Mouse (Mus musculus) CH12.LX (cell line): ENCODE measurements around the gene Serpinb13. TPM values are rescaled to one million over a fixed set of nuclear protein-coding genes. Genes with fewer than 3 reads are reported as not detected.

Experiments used
- DNase-seq: peaks from one replicate; pipeline ENCODE4 v3.0.0-alpha.2; 2013; ENCODE audit errors: extremely low read depth
- H3K27ac ChIP-seq: 2 replicates; pipeline ENCODE4 v1.5.1; 2012; ENCODE audit warnings: low read depth, mild to moderate bottlenecking, control low read depth, moderate library complexity; ENCODE audit not compliant: insufficient read depth
- H3K27me3 ChIP-seq: replicated peaks from 2 replicates; pipeline ENCODE3; 2012; ENCODE audit warnings: inconsistent platforms
- H3K36me3 ChIP-seq, 2 experiments: replicated peaks in 1 of 2; 2 replicates each; pipeline versions ENCODE3 to v1.6.1; 2012; ENCODE audit warnings: inconsistent platforms in 1 of 2, low read length in 1 of 2, mild to moderate bottlenecking in 1 of 2, mixed read lengths in 1 of 2, moderate library complexity in 1 of 2; ENCODE audit not compliant: control insufficient read depth in 1 of 2, insufficient read depth in 1 of 2
- H3K4me1 ChIP-seq, 2 experiments: 2 replicates each; pipeline ENCODE4 v1.6.1; 2012; ENCODE audit warnings: inconsistent platforms in 1 of 2, moderate library complexity in 1 of 2; ENCODE audit not compliant: insufficient read depth in 2 of 2, control insufficient read depth in 1 of 2
- H3K4me2 ChIP-seq: 2 replicates; pipeline ENCODE4 v1.6.1; 2012; ENCODE audit warnings: low read depth, mild to moderate bottlenecking, control low read depth; ENCODE audit not compliant: poor library complexity, insufficient read depth, severe bottlenecking
- H3K4me3 ChIP-seq, 3 experiments: fragments of 150-350 bp in 1 of 3; sonication (generic) in 1 of 3; replicated peaks in 1 of 3; 2 replicates each; pipeline versions ENCODE3 to v1.5.1; 2011 to 2012; ENCODE audit warnings: low read depth in 2 of 3, low read length in 2 of 3, mild to moderate bottlenecking in 2 of 3, moderate library complexity in 2 of 3, control low read depth in 1 of 3, improper control_type of control experiment in 1 of 3, inconsistent platforms in 1 of 3, mixed read lengths in 1 of 3; ENCODE audit not compliant: poor library complexity in 1 of 3
- H3K79me2 ChIP-seq: replicated peaks from 2 replicates; pipeline ENCODE4 v1.6.1; 2012; ENCODE audit warnings: mild to moderate bottlenecking, moderate library complexity; ENCODE audit not compliant: control insufficient read depth, poor library complexity, insufficient read depth, severe bottlenecking; ENCODE audit errors: extremely low read depth
- H3K9ac ChIP-seq: 2 replicates; pipeline ENCODE4 v1.6.1; 2012; ENCODE audit warnings: low read depth, mild to moderate bottlenecking, control low read depth, moderate library complexity; ENCODE audit not compliant: insufficient read depth
- H3K9me3 ChIP-seq: replicated peaks from 2 replicates; pipeline ENCODE3; 2012; ENCODE audit warnings: low read length, inconsistent platforms, mixed read lengths
- CHD2 ChIP-seq: IDR thresholded peaks from 2 replicates; pipeline ENCODE4 v1.6.1; 2011; ENCODE audit warnings: low read length, improper control_type of control experiment
- CTCF ChIP-seq, 2 experiments: IDR thresholded peaks in 1 of 2; conservative IDR thresholded peaks in 1 of 2; 2 replicates each; pipeline ENCODE4 v1.5.1; 2011 to 2012; ENCODE audit warnings: low read depth in 2 of 2, low read length in 2 of 2, improper control_type of control experiment in 1 of 2, inconsistent platforms in 1 of 2, mild to moderate bottlenecking in 1 of 2, moderate library complexity in 1 of 2
- E2F4 ChIP-seq: IDR thresholded peaks from 2 replicates; pipeline ENCODE4 v1.6.1; 2011; ENCODE audit warnings: low read depth, low read length, improper control_type of control experiment; ENCODE audit not compliant: insufficient replicate concordance
- ELF1 ChIP-seq: IDR thresholded peaks from 2 replicates; pipeline ENCODE4 v1.6.1; 2014; ENCODE audit warnings: low read depth, mild to moderate bottlenecking, inconsistent platforms, low read length, improper control_type of control experiment
- GABPA ChIP-seq: IDR thresholded peaks from 2 replicates; pipeline ENCODE4 v1.6.1; 2012; ENCODE audit warnings: low read depth, low read length, improper control_type of control experiment, inconsistent platforms; ENCODE audit not compliant: insufficient replicate concordance
- JUN ChIP-seq: IDR thresholded peaks from 2 replicates; pipeline ENCODE4 v1.6.1; 2011; ENCODE audit warnings: low read depth, mild to moderate bottlenecking, low read length, improper control_type of control experiment, moderate library complexity; ENCODE audit not compliant: insufficient read depth
- JUND ChIP-seq: conservative IDR thresholded peaks from 2 replicates; pipeline ENCODE4 v1.6.1; 2011; ENCODE audit warnings: low read depth, low read length, improper control_type of control experiment
- KAT2A ChIP-seq: IDR thresholded peaks from 2 replicates; pipeline ENCODE4 v1.6.1; 2012; ENCODE audit warnings: low read length, improper control_type of control experiment, inconsistent platforms; ENCODE audit not compliant: insufficient replicate concordance
- MAX ChIP-seq: IDR thresholded peaks from 2 replicates; pipeline ENCODE4 v1.6.1; 2011; ENCODE audit warnings: low read length, improper control_type of control experiment
- MAZ ChIP-seq: IDR thresholded peaks from 2 replicates; pipeline ENCODE4 v1.6.1; 2012; ENCODE audit warnings: low read depth, mild to moderate bottlenecking, inconsistent platforms, low read length, improper control_type of control experiment, moderate library complexity
- MYC ChIP-seq: IDR thresholded peaks from 2 replicates; pipeline ENCODE4 v1.6.1; 2011; ENCODE audit warnings: low read depth, mild to moderate bottlenecking, improper control_type of control experiment, low read length
- PAX5 ChIP-seq: IDR thresholded peaks from 2 replicates; pipeline ENCODE4 v1.6.1; 2012; ENCODE audit warnings: low read length, inconsistent platforms, mixed read lengths
- RAD21 ChIP-seq: IDR thresholded peaks from 2 replicates; pipeline ENCODE4 v1.6.1; 2011; ENCODE audit warnings: low read depth, mild to moderate bottlenecking, low read length, improper control_type of control experiment, moderate library complexity
- RCOR1 ChIP-seq: conservative IDR thresholded peaks from 2 replicates; pipeline ENCODE4 v1.6.1; 2012; ENCODE audit warnings: low read depth, mild to moderate bottlenecking, inconsistent platforms, low read length, improper control_type of control experiment
- SMC3 ChIP-seq: IDR thresholded peaks from 2 replicates; pipeline ENCODE4 v1.6.1; 2011; ENCODE audit warnings: low read depth, low read length, improper control_type of control experiment
- TBP ChIP-seq: conservative IDR thresholded peaks from 2 replicates; pipeline ENCODE4 v1.6.1; 2011; ENCODE audit warnings: low read depth, low read length, improper control_type of control experiment
- USF2 ChIP-seq: conservative IDR thresholded peaks from 2 replicates; pipeline ENCODE4 v1.6.1; 2011; ENCODE audit warnings: low read depth, low read length, improper control_type of control experiment
- ZNF384 ChIP-seq: IDR thresholded peaks from 2 replicates; pipeline ENCODE4 v1.6.1; 2012; ENCODE audit warnings: low read depth, low read length, improper control_type of control experiment, inconsistent platforms
- dilution Hi-C: fragments of 300-500 bp; cut with MboI; formaldehyde crosslinking; loops from 2 replicates; pipeline ENCODE4 v1.14.3; 2020; ENCODE audit warnings: low sequenced_read_pairs; ENCODE audit not compliant: extremely low pct_unique_long_range_greater_than_20kb, extremely low pct_ligation_motif_present
- in situ Hi-C: fragments of 300-500 bp; cut with MboI; formaldehyde crosslinking; loops from 3 replicates; pipeline ENCODE4 v1.14.3; 2019; ENCODE audit warnings: low sequenced_read_pairs, low pct_ligation_motif_present, low pct_unique_long_range_greater_than_20kb, mixed read lengths
- polyA plus RNA-seq: library from polyadenylated mRNA; unstranded; fragments of >175 nt; gene quantifications from 2 replicates; pipeline ENCODE4 v1.2.1, GENCODE M21; 2012; ENCODE audit warnings: low read depth; ENCODE audit not compliant: insufficient read length
- total RNA-seq, 2 experiments: library from RNA; depleted of rRNA; stranded (reverse); fragments of 300-350 nt in 1 of 2; fragments of >200 nt in 1 of 2; gene quantifications; 2 replicates each; pipeline ENCODE4 v1.2.3; 2012 to 2014

Serpinb13 gene
- total and polyA plus RNA-seq, 3 experiments = not detected

DNA sequence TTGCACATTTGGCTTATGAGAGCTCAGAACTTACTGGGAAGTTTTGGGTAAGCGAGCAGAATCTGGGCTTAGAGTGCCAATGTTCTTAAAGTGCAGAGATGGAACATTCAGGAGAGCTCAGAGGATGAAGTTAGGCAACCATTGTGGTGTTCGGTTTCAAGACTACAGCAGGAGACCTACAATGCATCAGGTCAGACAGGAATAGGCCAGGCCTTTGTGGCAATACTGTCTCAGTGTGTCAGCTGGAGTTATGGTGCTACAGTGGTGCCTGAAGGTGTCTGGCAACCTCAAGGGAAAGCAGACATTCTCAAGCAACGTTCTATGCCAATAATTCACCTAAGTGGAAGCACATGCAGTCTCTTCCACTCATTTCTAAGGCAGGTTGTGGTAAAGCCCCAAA is 20.8 kb upstream of the Serpinb13 start:
- dilution Hi-C loops (no loop called here), in situ Hi-C loops (no loop called here)
- no peak overlapping the region for H3K9ac ChIP-seq
- H3K27me3 ChIP-seq = peaks cover 34% of the 10 kb centered on the region
- H3K4me2 ChIP-seq = no peak overlapping the region
- no peaks in the 10 kb centered on the region for H3K79me2 ChIP-seq
- H3K27ac ChIP-seq = no peak overlapping the region
- DNase-seq = no peak
- no peaks in the 10 kb centered on the region for H3K4me1 ChIP-seq
- no peaks in the 10 kb centered on the region for H3K36me3 ChIP-seq
- no peak overlapping the region for H3K4me3 ChIP-seq
- no peaks in the 10 kb centered on the region for H3K9me3 ChIP-seq
- TF ChIP-seq JUND = no peak
- no peak for TF ChIP-seq TBP
- no peak for TF ChIP-seq JUN
- TF ChIP-seq MYC = no peak
- no peak for TF ChIP-seq MAZ
- no peak for TF ChIP-seq MAX
- TF ChIP-seq ELF1 = no peak
- no peak for TF ChIP-seq E2F4
- no peak for TF ChIP-seq KAT2A
- TF ChIP-seq PAX5 = no peak
- no peak for TF ChIP-seq ZNF384

DNA sequence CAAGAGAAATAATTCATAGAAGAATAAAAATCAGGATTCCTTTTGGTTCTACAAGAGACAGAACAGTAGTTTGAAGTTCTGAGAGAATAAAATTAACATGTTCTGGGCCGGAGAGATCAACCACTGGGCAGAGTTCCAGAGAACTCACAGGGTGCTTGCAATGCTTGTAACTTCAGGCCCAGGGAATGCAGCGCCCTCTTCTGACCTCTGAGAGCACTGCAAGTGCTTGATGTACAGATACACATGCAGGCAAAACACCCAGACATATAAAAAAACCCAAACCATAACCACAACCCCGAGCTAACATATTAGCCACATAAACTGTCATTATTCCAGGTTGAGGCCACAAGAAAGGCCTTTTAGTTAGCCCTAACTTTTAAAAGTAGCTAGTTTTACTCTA is 19.8 kb upstream of the Serpinb13 start:
- Histone ChIP-seq H3K4me2 (no peak overlapping the region), H3K36me3 (no peaks in the 10 kb centered on the region), H3K27ac (no peak overlapping the region), H3K79me2 (no peaks in the 10 kb centered on the region), H3K9me3 (no peaks in the 10 kb centered on the region), H3K4me3 (no peak overlapping the region), H3K4me1 (no peaks in the 10 kb centered on the region), H3K9ac (no peak overlapping the region), H3K27me3 (peaks cover 32% of the 10 kb centered on the region)
- DNase-seq = peak; percentile 27
- in situ Hi-C loops (no loop called here), dilution Hi-C loops (no loop called here)
- TF ChIP-seq CHD2 (no peak), CTCF (conservative IDR thresholded peaks at IDR 0.05 in 1 of 2, IDR thresholded peaks at IDR 0.05 in 1 of 2; ENCODE audit: low read depth in 2 of 2, low read length in 2 of 2) (peak; percentile 31 to 51; a peak in 3 of 4 replicates), SMC3 (peak; percentile 36), RAD21 (peak; percentile 17), RCOR1 (no peak)

DNA sequence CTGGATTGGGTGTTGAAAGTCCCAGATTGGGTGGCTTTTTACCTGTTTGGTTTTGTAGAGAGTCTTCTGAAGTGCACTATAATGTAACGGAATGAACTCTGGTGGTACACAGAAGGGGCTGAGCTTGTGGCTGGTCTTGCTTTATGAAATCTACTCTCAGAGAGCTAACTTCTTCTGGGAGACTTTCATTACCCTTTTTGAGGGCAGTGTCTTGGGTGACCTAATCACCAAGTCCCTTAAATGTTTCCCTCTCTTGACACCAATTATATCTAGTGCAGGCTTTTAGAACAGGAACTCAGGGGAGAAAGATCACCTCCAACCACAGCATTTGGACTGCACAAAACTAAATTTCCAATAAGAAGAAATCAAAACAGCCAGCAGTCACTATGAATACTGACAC is 2.3 kb downstream of the Serpinb13 start:
- Histone ChIP-seq H3K27me3 (peaks cover 1% of the 10 kb centered on the region), H3K9me3 (no peaks in the 10 kb centered on the region), H3K79me2 (no peaks in the 10 kb centered on the region), H3K27ac (no peak overlapping the region), H3K4me1 (no peaks in the 10 kb centered on the region), H3K4me3 (no peak overlapping the region), H3K9ac (no peak overlapping the region), H3K36me3 (no peaks in the 10 kb centered on the region), H3K4me2 (no peak overlapping the region)
- DNase-seq = no peak
- TF ChIP-seq USF2 = no peak
- no peak for TF ChIP-seq GABPA
- no peak for TF ChIP-seq ELF1
- dilution Hi-C loops = no loop called here
- in situ Hi-C loops = no loop called here
